Mouse (Mus musculus) c-Kit-positive CD71-positive TER-119-negative erythroid progenitor cells, embryonic 14.5 days (primary cell): ENCODE data around the gene Khdc4.
A peak's percentile ranks its signal among the peaks of the same experiment; 100 is the strongest.
"Not testable (repeated sequence)": the region's sequence is repeated elsewhere in the genome, so short reads cannot be mapped to it uniquely, and the experiment has no call there.

ENCODE experiments used
- DNase-seq: peaks from one replicate; pipeline ENCODE4 v3.0.0-alpha.2; 2013; ENCODE audit warnings: low read depth

The Khdc4 gene

DNA sequence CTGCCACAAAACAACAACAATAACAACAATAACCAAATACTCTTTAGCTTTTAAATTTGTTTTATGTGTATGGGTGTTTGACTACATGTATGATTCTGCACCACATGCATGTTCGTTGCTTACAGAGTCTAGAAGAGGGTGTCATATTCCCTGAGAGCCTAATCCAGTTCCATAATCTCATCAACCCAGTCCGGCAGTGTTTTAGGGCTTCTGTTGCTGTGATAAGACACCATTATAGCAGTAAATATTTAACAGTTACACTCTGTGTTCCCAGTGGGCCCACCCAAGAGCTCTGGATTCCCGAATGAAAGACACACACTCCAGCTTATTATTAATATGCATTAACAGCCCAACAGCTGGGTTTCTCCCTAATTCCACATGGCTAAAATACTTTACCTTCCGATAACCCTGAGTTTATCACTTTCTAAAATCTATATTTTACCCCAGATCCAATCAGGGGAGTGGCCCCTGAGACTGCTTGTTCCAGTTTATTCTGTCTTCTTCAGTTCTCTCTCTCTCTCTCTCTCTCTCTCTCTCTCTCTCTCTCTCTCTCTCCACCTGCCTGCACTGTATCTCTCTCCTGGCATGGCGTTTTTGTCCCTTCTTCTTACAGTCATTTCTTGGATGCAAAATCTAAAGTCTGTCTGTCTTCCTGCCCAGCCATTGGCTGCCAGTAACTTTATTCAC, 27.0 kb upstream of the Khdc4 start:
- no peak for DNase-seq

DNA sequence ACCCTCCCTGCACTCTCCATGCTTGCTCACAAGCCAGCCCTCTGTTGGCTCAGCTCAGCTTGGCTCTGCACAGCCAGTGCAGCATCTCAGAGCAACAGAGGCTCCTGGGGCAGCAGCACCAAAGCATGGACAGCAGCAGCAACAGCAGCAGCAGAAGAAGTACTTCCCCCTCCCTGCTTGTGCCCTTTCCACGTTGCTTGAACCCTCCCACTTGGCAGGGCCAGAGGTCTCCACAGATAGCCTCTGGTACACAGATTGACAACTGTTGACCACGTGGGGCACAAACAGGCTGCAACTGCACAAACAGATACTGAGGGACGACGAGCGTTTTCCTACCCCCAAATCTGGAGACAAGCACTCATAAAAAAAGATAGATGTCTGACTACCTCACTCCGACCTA, 25.8 kb upstream of the Khdc4 start:
- peak; percentile 19 for DNase-seq

DNA sequence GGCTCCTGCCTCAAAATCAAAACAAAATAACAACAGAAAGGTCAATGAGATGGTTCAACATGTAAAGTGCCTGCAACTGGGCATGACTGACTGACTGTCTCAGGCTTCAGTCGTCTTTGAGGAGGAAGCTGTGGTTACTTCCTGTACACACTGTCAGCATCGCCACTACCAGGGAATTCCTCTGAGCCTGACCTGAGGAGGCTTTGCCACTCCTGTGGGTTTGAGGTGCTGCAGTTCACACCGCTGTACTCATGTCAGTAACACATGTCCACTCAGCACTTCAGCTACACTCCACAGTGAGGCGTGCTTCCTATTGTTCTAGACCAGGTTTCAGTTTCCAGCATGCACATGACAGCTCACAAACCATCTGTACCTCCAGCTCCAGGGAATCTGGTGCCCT, 21.5 kb upstream of the Khdc4 start:
- no peak for DNase-seq

DNA sequence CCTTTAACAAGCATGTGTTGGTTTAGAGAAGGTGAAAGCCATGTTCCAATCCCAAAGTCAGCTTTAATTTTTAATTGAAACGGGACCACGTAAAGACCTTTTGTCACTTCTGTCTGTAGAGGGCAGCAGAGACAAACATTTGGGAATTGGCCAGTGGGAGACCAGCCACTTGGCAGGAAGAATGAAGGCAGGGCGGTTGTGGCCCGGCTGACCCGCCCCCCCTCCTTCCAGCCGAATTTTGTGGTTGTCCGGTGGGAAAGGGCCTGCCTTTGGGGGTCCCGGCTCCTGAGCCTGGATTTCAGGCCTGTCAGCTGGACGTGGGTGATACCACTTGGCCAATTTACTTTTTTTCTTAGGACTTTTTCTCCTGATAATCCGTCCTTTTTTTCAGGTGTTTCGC, 8.2 kb upstream of the Khdc4 start:
- peak; percentile 88 for DNase-seq

DNA sequence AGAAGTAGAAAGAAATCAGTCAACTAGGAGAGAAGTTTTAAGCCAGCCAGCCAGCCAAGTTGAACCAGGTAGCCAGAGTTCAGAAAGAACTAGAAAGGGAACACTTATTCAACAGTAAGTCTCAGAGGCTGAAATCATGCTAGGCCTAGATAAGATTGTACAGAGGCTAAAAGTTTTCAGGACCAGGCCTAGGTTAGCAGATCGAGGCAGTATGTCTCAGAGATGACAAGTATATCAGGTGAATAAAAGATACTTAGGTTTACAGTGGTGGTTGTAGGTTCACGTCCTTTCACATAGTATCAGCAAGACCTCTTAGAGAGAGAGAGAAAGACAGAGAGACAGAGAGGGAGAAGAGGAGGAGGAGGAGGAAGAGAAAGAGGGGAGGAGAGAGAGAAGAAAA, 1.8 kb upstream of the Khdc4 start:
- DNase-seq: no peak

DNA sequence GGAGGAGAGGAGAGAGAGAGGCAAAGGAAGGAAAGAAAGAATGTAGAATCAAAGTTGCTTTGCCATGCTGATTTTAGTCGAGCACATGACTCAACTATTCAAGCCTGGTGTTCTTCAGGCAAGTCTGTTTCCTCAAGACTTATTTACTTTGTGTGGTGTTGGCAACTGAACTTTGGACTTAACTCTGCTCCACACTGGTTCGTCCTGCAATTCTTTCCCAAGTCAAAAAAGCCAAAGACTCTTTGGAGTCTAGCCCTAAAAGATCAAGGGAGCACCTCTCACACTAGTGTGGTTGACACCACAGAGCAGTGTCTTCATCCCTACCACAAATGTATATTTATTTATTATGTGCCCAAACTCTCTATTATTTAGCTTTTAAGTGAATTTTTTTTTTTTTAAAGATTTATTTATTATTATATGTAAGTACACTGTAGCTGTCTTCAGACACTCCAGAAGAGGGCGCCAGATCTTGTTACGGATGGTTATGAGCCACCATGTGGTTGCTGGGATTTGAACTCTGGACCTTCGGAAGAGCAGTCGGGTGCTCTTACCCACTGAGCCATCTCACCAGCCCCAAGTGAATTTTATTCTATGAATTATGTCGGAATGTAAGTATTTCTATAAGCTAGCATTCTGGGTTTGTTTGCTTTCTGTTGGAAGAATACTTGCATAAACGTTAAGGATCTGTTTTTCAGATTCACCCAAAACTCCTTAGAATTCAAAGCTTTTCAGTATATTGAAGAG, 1.2 kb upstream of the Khdc4 start:
- DNase-seq: no peak

DNA sequence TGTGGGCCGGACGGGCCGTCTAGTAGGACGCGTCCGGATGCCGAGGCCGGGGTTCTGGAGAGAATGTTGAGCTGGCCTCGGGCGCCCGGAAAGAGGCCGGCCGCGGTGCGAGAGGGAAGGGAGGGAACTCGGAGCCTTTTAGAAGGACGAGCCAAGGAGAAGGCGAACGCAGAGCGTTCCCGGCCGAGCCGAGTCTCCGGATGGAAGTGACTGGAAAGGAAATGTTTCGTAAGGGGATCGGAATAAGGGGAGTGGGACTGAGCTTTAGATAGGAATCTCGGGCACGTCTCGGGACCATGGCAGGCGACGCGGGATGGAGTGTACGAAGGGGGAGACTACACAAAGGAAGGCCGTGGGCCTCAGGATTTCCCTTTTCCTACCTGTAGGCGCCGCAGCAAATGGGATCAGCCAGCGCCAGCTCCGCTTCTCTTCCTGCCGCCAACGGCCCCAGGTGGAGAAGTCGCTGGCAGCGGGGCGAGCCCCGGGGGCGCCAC, 402 bp downstream of the Khdc4 start:
- peak; percentile 25 for DNase-seq

DNA sequence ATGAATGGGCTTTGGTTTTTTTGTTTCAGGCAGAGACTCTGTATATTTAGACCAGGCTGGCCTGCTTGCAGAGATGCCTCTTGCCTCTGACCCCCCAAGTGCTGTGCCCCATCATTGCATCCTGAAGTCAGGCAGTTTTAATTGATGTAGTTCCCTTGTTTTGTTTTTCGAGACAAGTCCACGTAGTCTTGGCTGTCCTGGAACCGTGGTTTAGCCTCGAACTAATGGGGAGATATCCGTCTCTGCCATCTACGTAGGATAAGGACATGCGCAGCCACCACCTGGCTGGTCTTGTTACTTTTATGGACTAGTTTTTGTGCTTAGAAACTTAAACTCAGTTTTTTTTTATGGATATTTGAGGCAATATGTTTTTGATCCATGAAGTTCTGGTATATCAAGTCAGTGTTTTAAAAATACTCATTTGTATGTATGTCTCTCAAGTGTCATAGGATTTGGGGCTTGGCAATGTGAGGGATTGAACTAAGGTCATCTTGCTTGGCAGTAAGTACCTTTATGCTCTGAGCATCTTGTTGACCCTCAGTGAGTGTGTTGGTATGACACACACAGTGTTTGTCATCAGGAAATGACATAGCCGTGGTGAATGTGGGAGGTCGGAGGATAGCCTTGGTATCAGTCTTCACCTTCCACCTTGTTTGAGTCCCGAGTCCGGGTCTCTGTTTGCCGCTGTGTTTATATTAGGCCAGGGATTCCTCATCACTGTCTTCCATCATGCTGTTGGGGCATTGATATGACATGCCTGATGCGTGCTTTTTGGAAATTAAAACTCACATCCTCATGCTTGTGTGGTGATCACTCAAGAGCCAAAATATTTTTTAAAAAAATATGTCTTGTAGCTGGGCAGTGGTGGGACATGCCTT, 1.4 kb downstream of the Khdc4 start:
- peak; percentile 31 for DNase-seq

DNA sequence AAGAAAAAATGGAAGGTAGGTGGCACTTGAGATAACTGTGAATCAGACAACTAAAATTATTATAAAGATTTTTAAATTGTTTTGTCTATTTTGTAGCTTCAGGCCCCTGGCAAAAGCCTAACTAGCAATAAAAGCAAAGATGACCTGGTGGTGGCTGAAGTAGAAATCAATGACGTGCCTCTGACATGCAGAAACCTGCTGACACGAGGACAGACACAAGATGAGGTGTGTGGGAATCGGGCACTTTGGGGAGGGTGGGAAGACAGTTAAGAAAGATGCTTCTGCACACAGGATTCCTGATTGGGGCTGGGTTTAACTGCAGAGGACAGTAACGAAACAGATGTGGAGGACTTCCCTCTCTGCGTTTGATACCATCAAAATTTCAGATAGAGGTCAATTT, 3.5 kb downstream of the Khdc4 start:
- no peak for DNase-seq

DNA sequence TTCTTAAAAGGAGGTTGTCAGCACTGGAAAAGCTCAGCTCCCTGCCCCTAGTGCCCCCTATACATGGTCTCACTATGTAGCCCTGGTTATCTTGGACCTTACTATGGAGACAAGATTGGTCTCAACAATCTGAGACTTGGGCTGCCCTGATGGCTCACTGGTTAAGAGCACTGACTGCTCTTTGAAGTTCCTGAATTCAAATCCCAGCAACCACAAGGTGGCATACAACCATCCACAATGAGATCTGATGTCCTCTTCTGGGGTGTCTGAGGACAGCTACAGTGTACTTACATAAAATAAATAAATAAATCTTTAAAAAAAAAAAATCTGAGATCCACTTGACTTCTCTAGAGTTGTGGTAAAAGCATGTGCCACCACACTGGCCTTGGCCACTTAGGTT, 9.9 kb downstream of the Khdc4 start:
- no peak for DNase-seq

DNA sequence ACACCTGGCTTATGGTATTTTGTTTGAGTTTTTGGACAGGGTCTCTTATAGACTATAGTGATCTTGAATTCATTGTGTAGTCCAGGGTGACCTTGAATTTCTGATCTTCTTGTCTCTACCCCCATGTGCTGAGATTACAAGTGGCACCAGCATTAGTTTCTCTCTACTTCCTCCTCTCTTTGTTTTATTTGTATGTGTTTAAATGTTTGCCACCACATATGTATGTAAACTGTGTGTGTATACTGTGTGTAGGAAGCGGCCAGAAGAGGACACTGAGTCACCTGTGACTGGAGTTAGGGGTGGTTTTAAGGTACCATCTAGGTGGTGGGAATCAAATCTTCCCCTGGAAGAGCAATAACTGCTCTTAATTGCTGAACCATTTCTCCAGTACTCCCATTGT, 12.4 kb downstream of the Khdc4 start:
- DNase-seq: no peak

DNA sequence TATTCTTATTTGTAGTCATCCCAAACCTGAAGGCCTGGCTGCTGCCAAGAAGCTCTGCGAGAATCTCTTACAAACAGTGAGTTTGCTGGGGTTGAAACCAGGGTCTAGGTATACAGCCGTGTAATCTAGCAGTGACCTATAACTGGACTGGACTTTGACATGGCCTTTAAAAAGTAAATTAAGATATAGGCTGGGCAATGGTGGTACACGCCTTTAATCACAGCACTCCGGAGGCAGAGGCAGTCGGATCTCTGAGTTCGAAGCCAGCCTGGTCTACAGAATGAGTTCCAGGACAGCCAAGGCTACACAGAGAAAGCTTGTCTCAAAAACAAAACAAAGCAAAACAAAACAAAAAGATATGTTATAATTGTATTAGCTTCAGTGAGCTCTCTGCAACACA, 13.2 kb downstream of the Khdc4 start:
- DNase-seq: no peak

DNA sequence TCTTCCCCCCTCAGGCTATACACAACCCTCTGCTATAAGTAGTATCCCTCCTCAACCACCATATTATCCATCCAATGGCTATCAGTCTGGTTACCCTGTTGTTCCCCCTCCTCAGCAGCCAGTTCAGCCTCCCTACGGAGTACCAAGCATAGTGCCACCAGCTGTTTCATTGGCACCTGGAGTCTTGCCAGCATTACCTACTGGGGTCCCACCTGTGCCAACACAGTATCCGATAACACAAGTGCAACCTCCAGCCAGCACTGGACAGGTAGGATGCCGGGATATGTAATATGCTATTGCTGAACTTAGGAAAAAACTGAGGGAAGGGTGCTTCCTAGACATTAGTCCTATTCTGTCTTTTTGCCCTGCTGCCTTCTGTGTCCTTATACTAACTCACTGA, 14.6 kb downstream of the Khdc4 start:
- no peak for DNase-seq

DNA sequence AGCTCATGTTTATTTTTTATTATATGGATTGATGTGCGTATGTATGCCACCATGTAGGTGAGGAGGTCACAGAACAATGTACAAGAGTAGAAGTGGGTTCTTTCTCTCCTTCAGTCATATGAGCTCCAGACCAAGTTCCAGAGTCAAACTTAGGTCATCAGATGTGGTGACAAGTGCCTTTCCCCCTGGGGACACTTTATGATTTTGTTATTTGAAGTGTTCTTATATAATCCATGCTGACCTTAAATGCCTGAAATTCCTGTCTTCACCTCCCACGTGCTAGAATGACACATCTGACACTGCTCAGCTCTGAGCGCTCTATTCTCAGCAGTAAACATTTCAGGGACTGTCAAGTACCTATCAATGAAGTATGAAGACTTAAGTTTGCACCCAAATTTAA, 15.6 kb downstream of the Khdc4 start:
- no peak for DNase-seq

DNA sequence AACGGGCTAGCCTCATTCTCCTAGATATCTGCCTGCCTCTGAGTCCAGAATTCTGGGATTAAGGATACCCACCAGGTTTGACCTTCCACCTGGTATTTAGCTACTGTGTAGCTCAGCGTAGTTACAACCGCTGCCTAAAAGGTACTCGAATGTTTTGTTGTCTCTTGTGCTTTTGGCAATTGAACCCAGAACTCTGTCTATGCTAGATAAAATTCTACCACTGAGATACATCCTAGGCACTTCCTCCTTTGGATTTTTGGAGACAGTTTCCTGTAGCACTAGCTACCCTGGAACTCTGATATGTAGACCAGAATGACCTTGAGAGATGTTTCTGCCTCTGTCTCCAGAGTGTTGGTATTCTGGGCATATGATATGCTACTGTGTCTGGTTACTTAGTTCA, 28.1 kb downstream of the Khdc4 start:
- DNase-seq: no peak

DNA sequence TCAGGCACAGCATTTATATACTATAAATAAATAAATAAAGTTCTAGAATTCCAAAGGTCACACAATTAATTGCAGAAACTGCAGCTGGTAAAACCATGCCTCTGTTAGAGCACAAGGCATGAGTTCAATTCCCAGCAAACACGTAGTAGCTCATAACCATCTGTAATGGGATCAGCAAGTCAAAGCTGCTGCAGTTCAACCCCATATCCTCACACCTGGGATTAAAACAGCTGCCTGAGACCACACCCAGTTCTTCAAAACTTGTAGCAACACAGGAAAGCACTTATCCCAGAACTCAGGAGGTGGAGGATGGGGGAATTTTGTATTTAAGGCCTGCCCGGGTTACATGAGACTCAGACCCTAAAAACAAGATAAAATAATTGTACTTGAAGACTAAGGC, 29.1 kb downstream of the Khdc4 start:
- DNase-seq: no peak

DNA sequence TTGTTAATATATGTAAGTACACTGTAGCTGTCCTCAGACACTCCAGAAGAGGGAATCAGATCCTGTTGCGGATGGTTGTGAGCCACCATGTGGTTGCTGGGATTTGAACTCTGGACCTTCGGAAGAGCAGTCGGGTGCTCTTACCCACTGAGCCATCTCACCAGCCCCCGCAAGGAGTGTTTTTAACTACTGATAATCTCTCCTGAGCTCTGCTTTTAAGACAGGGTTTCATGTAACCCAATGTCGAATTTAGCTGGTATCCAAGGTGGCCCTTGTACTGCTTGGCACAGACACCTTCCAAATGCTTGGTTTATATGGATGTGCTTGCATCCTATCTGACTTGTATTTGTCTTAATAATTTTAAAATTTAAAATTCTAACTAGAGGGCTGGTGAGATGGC, 30.1 kb downstream of the Khdc4 start:
- DNase-seq: not testable (repeated sequence)

DNA sequence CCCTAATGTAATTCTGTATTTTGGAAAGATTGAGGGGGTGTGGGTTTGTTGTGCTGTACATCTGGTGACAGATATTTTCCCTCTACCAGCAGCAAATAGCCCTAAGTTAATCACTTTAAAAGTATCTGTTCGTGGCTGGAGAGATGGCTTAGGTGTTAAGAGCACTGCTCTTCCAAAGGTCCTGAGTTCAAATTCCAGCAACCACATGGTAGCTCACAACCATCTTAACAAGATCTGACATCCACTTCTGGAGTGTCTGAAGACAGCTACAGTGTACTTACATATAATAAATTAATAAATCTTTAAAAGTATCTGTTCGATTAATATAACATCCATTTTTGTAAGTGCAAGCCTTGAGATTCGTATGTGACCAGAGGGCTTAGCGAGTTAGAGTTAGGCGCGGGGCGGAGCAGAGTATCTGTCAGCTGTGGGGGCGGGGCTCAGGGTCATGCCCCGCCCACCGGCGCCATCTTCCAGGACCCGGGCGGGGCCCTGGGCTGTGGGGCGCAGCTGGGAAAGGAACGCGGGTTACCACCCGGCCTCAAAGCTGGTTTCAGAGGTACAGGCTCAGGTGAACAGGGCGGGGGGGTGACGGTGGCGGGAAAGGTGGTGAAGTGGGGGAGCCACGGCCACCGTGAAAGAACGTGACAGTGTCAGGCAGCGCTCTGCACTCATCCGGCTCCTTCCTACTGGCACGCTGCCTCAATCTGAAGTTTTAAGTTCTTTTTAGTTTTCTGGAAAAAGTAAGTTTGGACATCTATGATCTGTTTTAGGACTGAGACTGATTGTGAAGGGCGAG, 31.0 kb downstream of the Khdc4 start, which contains the start of gene Rit1:
Gene Rit1 (plus strand): TSS at position 440 of the 799 bp plus-strand sequence.
- DNase-seq: peak; percentile 83

DNA sequence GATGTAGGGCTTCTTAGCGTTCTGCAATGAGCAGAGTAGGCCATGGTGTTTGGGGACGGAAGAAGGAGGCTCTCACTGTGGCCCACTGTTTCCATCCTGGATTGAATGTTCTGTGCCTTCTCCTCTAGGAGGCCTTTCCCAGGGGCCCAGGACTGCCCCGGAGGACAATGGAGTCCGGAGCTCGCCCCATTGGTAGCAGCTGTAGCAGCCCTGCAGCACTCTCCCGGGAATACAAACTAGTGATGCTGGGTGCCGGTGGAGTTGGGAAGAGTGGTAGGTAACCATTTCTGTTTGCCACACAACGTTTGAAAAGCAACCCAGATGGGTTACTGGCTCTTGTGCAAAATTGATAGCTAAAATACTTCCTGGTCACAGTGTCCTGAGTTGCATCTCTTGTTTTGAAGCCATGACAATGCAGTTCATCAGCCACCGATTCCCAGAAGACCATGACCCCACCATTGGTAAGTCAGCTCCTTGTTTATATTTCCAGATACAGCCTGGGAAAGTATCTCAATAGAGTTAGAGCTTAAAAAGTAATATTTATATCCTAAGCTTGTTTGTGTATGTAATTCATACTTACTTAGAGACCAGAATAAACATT, 31.7 kb downstream of the Khdc4 start:
- peak; percentile 10 for DNase-seq

DNA sequence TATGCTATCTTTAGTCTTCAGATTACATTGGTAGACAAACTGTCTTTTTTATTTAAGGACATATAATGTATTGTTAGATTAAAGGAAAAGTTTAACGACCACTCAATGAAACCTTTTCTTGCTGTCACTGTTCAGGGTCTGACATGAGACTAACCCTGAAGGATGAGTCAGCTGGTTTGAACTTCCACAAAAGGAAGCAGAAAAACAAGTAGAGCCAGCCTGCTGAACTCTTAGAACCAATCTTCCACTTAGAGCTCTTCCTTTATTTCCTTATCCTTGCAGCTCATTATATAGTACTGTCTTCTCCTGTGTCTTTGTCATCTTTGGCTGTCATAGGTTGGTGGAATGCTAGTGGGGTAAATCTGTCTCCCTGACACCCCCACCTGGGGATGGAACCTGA, 32.2 kb downstream of the Khdc4 start:
- DNase-seq: peak; percentile 17

DNA sequence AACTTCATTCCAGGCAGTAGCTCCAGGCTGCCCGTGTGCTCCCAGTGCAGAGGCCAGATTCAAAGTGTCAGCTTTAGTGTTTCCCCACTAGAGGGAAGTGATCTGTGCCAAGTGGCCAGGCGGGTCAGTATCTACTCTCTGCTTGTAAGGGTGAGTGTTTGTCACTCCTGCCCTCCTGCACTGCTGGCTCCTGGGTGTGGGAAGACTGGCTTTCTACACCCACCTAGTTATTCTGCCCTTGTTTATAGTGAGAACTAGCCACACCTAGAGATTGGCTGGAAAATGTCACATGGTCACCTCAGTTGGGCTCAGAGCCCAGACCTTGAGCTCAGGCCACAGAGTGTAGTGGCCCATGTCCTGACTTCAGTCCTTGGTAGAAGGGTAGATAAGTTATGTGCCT, 33.5 kb downstream of the Khdc4 start:
- no peak for DNase-seq
